Mouse (Mus musculus) G1E (cell line): Measurements from ENCODE around the gene Irf7.

Source experiments
- CTCF ChIP-seq: IDR thresholded peaks from 2 replicates; pipeline ENCODE4 v1.5.1; 2012; ENCODE audit warnings: low read depth, low read length, inconsistent platforms, mixed read lengths
- GATA1 ChIP-seq: IDR thresholded peaks from 2 replicates; pipeline ENCODE4 v1.6.1; 2012; ENCODE audit warnings: borderline replicate concordance, low read length, inconsistent platforms, mixed read lengths
- TAL1 ChIP-seq: conservative IDR thresholded peaks from 2 replicates; pipeline ENCODE4 v1.6.1; 2012; ENCODE audit warnings: low read depth, low read length, inconsistent platforms, mixed read lengths

GRCm38 (mm10) chr7:141222696-141223215 lies 43.5 kb downstream of the Irf7 start:
- TF ChIP-seq CTCF (no peak), GATA1 (no peak), TAL1 (no peak)
